Mouse (Mus musculus): ENCODE data around the gene Rps19bp1.

- TF ChIP-seq CTCF (IDR thresholded peaks at IDR 0.05; ENCODE audit: low read depth, low read length) (no peak), POLR2A (IDR thresholded peaks at IDR 0.05; ENCODE audit: extremely low read depth, insufficient read depth, low read length) (no peak)
Measured at GRCm38 (mm10) chr15:80271858-80272396, 7.8 kb upstream of the Rps19bp1 start.

All from liver, adult 2 months (tissue).